Mouse (Mus musculus) frontal cortex, postnatal 36 days (tissue): ENCODE measurements around the gene Gtf3c5.

Experiments
- DNase-seq, 2 experiments: peaks; one replicate each; pipeline ENCODE4 v3.0.0; 2022; ENCODE audit warnings: low spot score in 2 of 2

The Gtf3c5 gene

GRCm38 (mm10) chr2:28607341-28608165, 24.0 kb upstream of the Gtf3c5 start:
- DNase-seq = no peak

DNA sequence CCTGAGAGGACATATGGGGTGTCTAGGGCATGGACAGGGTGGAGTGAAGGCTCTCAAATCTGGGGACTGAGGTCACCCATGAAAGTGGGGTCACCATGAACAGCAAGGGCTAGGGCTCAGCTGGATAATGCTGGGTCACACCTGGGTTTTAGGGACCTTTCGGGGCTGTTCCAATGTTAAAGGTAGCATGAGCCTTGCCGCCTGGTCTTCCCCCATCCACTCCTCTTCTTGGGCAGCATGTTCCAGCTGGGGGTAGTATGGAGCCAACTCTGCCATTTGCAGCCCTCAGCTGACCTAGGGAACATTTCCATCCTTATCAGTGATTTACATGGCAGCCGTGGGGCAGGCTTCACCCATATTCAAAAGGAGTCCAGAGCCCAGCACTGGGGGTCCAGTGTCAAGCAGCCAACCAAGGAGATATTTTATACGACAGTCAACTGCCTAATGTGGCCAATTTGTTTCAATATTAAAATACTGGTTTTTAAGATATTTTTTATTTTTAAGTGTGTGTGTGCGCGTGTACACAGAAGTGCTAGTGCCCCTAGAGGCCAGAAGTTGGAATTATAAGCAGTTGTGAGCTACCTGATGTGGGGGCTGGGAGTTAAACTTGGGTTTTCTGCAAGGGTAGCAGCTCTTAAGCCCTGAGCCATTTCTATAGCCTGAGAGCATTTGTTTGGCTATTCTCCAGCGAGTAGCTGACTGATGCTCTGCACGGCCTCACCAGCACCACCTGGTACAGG, 23.2 kb upstream of the Gtf3c5 start:
- no peak for DNase-seq

DNA sequence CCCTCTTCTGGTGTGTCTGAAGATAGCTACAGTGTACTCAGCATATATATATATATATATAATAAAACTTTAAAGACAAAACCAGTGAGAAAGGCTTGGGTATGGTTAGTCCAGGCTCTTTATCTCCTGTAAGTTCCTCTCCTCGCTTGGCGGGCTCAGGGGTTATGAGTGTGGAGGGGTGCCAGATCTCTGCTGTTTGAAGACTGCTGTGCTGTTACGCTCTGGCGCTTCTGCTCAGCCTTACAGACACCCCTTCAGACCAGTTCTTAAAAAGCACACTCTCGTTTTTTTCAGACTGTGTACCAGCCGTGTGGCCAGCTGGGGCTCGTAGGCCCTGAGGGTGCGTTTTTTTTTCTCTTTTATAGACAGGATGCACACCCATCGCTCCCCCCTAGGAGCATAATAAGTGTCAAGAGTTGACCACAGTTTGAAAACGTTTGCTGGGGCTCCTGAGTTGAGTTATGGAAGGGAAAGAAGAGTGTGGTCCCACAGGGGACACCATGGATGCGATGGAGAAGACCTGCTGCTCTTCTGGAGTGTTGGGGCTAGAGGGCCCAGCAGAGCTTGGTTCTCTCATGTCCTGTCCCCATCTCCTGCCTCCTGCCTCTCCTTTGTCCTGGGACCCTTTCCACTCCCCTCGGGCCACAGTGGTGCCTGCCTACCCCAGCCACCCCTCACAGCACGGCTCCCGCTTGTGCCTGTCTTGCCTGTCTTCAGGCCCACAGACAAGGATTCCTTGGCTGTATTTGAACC, 22.4 kb upstream of the Gtf3c5 start:
- DNase-seq = no peak

- DNase-seq = no peak
These were observed 20.0 kb upstream of the Gtf3c5 start for GRCm38 (mm10) chr2:28603542-28603941.

DNA sequence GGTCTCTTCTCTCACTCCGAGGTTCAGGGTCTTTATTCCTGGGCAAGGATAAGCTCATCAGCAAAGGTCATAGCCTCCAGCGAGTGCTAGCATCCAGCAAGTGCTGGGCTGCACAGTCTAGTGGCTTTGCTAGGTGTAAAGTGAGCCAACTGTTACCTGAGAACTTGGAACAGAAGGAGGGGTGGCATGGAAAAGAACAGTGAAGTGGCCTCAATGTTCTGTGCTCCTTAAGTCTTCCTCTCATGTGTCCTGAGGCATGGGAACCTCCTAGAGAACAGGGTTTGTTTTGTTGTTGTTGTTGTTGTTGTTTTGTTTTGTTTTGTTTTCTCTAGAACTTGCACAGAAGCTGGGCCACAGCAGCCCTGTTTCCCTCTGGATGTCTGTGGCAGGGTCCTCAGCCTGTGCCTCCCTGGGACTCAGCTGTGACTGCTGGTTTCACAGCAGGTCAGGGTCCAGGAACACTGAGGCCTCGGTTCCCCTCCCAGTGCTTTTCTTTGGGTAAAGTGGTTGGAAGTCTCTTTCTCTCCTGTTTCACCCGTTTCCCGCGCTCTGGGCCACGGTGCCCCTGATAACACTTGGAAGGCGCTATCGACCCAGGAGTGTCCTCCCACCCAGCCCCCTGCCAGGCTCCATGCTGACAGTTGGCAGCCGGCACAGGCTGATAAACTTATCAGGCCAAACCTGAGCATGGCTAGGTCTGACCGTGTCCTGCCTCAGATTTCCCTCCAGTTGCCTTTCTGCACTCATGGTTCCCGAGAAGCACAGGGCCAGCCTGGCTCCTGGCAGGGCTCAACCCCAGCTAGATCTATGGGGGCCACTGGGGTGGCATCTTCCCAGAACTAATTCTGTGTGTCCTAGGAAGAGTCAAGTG, 18.4 kb upstream of the Gtf3c5 start:
- DNase-seq = no peak

- DNase-seq = no peak
These were observed 16.0 kb upstream of the Gtf3c5 start for GRCm38 (mm10) chr2:28599569-28599900.

- no peak for DNase-seq
These were observed 15.4 kb upstream of the Gtf3c5 start for GRCm38 (mm10) chr2:28598692-28599568.

DNA sequence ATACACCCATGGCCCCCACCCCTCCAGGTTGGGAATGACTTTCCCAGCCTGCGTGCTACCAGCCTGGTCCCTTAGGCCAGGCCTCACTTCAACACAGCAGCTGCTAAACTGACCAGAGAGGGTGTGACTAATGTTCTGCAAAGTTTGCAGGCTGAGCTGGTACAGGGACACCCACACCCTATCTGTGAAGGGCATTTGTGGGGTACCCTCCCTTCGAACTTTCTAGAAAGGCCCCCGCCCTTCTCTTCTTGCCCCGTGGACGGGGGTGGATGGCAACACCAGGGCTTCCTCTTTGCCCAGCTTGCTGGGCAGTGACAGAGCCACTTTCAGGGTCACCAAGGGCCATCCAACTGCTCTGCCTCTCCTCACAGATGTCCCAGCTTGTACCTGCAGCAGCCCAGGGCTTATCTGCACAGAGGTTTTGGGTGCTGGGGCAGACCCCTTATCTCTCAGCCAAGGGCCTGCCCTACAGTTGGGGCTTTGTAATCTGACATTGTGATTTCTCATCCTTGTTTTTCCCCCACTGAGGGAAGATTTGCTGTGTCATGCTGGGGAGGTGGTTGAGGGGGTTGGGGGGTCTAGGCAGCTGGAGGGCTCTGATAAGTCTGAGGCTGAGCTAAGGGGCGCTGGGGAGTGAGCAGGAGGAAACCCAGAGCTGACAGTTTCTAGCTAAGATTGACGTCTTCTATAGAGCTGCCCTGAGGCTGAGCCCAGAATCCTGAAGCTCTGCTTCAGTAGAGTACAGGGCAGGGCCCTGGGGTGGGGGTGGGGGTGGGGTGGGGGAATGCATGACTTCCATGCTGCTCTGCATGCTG, 14.4 kb upstream of the Gtf3c5 start:
- no peak for DNase-seq

DNA sequence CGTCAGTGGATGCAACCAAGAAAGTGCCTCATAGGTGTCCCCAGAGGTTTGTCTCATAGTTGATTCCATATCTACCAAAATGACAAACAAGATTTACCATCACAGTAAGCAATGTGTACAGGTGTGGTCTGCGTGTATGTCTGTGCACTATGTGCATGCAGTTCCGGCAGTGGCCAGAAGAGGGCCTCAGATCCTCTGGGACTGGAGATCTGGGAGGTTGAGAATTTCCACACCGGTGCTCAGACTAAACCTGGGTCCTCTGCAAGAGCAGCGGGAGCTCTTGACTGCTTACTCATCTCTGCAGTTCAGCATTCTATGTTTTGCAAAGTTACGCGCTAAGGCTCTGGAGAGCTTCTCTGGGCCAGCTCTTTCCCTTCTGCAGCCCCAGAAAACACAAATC, 13.4 kb upstream of the Gtf3c5 start:
- DNase-seq = no peak

DNA sequence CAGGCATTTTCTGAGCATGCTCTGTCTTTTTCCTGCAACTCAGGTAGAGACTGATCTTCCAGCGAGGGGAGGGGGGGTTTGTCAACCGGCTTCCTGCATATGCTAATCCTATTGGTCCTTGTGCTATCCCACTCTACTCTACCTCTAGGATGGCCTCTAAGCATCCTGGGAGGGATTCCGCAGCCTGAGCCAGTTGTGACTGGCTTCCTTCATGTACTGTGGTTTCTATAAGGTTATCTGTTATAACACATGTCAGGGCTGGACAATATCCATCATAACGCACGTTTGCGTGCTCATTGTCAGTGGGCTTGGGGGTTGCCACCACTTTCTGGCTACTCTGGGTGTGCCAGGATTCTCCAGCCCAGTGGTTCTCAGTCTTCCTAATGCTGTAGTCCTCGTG, 12.5 kb upstream of the Gtf3c5 start:
- DNase-seq = no peak

DNA sequence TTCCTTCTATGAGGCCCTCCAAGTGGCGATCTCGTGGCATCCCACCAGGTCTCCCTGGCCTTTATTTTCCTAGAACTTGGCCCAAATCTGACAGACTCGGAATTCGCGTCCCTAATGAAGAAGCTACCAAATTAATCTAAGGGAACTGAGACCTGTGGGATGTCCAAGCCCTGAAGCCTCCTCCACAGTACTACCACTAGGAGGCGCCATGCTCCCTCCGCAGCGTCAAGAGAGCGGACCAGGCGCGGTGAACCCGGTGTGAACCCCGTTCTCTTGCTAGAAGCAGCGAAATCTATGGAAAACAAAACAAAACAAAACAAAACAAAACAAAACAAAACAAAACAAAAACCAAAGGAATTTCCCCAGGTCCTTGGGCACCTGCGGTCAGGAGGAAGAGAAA, 9.3 kb upstream of the Gtf3c5 start:
- peak in 1 of 2 experiments; percentile 26 for DNase-seq

DNA sequence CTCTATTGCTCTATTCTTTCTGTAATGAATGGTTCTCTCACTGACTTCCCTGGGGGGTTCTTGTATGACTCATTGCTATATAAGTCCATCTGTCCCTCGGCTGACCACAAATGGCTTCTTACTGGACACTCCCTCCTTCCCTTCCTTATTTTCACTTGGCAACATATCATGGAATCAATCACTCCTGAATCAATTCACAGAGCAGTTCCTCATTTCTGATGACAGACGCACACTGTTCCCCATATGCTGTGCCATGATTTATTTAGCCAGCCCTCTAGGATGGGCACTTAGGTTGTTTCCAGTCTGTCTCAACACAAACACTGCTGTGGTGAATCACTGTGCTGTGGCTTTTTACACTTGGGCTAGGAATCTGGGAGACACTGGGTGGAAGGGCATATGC, 7.9 kb upstream of the Gtf3c5 start:
- DNase-seq = no peak

DNA sequence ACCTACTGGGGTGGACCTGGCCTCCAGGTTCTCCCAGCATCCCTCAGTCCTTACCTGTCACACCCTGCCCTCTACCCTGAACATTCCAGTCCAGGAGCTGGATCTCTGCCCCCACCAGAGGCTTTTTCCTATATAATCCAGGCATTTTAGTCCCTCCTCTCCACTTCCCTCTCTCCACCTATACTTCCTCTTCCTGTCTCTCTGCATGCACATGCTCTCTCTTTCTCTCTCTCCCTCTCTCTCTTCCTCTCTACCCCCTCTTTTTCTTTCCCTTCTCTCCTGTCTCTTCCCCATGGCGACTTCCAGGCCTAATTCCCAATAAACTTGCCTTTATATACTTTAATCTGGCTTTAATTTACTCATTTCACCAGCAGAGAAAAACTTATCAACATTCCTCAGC, 5.0 kb upstream of the Gtf3c5 start:
- DNase-seq = no peak

DNA sequence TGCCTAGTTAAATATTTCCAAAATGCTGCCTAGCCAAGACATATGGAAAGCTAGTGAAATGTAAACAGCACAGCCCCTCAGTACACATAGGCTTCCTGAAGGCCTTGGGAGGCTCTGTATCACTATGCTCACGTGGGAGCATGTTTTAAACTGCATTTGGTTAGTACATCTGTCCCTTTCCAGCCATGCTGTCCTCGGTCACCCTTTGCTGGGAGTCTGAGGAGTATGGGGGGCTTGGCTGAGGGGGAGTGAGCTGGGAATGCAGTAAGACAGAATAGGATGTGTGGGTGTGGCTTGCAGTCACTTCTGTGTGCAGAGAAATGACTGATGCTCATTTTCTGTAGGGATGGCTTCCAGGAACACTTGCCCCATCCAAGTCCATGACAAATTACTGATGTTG, 2.2 kb upstream of the Gtf3c5 start:
- no peak for DNase-seq

DNA sequence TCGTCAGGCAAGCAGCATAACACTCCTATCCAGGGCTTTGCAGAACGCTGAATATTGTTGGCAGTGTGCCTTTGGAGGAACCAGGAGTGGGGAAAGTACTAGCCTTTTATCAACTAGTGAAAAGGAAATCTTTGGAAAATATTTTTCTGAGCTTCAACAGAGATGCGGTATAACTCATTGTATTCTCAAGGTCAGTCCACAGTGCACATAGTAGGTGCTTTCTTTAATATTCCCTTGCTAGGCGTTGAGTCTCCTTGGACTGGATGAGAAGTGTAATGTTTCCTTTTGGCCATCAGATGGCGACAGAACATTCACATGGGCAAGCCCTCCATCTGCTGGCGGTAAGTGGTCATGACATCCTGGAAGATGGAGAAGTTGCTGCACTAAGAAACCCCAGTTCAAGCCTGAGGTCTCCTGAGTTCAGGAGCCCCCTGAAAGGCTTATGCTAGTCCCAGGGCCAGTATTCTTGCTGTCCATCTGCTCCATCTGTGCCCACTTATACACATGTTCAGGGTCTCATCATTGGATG, 1.6 kb upstream of the Gtf3c5 start:
- peak; percentile 62 to 82 for DNase-seq

GRCm38 (mm10) chr2:28582647-28583353, 751 bp downstream of the Gtf3c5 start:
- peak; percentile 92 to 93 for DNase-seq

GRCm38 (mm10) chr2:28578003-28578402, 5.5 kb downstream of the Gtf3c5 start:
- peak in 1 of 2 experiments; percentile 33 for DNase-seq

DNA sequence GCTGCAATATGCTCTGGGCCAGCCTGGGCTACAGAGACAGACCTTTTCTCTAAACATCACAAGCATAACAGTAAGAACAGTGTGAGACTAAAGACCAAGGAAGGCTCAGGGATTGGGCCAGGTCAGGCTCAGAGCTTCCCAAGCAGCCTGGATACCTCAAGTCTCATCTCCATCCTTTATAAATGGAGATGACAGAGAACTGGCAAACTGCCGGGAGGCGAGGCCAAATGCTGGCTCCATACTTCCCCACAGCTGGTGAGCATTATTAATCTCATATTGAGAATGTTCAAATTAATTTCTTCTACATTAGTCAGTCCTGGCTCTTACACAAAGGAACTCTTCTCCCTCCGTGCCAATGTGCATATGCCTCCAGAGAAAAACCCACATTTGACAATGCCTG, 6.7 kb downstream of the Gtf3c5 start:
- DNase-seq = no peak

- no peak for DNase-seq
These were observed 8.2 kb downstream of the Gtf3c5 start for GRCm38 (mm10) chr2:28575341-28575740.
